Mouse (Mus musculus) olfactory bulb, adult 2 months (tissue): ENCODE measurements around the gene Plpp1. TPM values are rescaled to one million over a fixed set of nuclear protein-coding genes. Genes with fewer than 3 reads are reported as not detected.
A peak's percentile ranks its signal among the peaks of the same experiment; 100 is the strongest.

Source experiments
- H3K27ac ChIP-seq: fragments of 200-500 bp; 2 replicates; pipeline ENCODE4 v1.5.1; 2012; ENCODE audit warnings: low read depth, low read length; ENCODE audit not compliant: insufficient read depth
- H3K4me1 ChIP-seq: fragments of 200-500 bp; 2 replicates; pipeline ENCODE4 v1.6.1; 2012; ENCODE audit warnings: low read length; ENCODE audit not compliant: control insufficient read depth, insufficient read depth
- H3K4me3 ChIP-seq: fragments of 200-500 bp; 2 replicates; pipeline ENCODE4 v1.5.1; 2012; ENCODE audit warnings: mild to moderate bottlenecking, low read depth, low read length, moderate library complexity; ENCODE audit not compliant: insufficient read depth
- CTCF ChIP-seq: fragments of 200-500 bp; IDR thresholded peaks from 2 replicates; pipeline ENCODE4 v1.5.1; 2012; ENCODE audit warnings: low read depth, mild to moderate bottlenecking, low read length, moderate library complexity; ENCODE audit not compliant: insufficient read depth
- POLR2A ChIP-seq: fragments of 200-500 bp; IDR thresholded peaks from 2 replicates; pipeline ENCODE4 v1.6.1; 2012; ENCODE audit warnings: mild to moderate bottlenecking, low read depth, low read length, moderate library complexity; ENCODE audit not compliant: insufficient read depth
- WGBS: fragments of 180-500 bp; shearing (Covaris S2); methylation state at CpG from one replicate; pipeline ENCODE4 v1.1.7; 2018; 5-methylcytosine and 5-hydroxymethylcytosine counted together
- polyA plus RNA-seq: library from polyadenylated mRNA; stranded (reverse); fragments of >200 nt; gene quantifications from 2 replicates; pipeline ENCODE4 v1.2.4, GENCODE M21; 2012; ENCODE audit warnings: low replicate concordance; ENCODE audit not compliant: missing spikeins, insufficient read depth, insufficient read length

The Plpp1 gene
- polyA plus RNA-seq, 1 experiment: not detected

DNA sequence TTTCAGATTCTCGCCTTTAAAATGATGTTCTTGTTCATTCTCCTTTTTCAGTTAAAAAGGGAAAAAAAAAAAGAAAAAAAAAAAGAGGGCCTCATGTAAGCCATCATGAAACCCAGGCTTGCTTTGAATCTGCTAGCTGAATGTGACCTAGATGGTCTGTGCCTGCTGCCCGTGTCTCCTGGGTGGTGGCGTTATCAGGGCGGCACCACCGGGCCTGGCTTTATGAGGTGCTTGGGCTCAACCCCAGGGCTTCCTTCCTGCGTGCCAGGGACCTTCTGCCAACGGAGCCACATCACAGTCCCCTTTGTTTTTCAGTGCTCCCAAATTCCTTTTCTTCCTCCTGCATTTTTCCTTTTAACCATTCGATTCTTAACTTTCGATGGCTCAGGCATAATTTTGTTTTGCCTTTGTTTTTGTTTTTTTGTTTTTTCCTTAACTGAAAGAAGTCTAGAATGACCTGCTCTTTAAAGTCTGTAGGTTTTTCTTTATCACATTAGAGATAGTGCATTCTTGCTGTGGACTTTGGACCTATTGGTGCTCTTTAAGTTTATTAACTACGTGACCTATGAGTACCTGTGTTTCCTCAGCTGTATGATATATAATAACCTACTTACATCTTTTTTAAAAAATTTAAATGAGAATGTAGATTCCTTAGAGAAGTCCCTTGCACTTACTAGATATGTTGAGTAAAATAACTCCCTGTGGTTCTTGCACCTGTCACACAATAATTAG lies 7.5 kb downstream of the Plpp1 start:
- Histone ChIP-seq H3K4me1 (peaks cover 8% of the 10 kb centered on the region), H3K27ac (no peak overlapping the region), H3K4me3 (no peak overlapping the region)
- WGBS: 72% methylated on average over 10 of the region's 10 CpGs
- TF ChIP-seq CTCF (no peak), POLR2A (no peak)

DNA sequence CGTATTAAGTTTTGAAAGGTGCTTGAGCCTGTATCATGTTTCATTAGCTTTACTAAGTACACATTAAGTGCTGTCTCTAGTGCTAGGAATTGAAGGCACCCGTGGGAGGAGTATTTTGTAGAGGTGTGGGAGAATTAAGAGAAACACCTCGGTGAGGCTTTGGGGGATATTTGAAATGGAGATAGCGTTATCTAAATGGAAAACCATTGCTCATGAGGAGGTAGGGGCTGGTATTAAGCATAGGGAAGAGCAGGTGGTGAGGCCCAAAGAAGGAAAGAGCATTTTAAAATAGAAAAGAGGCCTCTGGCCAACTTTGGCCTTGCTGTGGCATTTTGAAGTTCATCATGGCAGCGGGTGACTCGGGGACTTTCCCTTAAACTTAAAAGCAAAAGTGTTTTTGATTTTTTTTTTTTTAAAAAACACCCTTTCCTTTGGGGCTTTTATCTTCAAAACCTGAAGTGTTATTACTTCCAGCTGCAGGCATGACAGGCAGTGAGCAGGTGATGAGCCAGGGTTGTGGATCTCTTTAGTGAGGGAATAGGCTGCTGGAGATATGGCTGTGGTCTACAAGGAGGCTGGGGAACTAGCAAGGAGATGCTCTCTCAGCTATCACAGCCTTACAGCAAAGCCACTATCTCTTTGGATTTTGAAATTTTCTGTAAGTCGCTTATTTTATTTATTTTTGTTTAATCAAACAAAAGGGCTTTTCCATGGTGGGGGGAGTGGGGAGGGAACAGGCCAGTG lies 9.1 kb downstream of the Plpp1 start:
- TF ChIP-seq POLR2A: no peak
- no peak for TF ChIP-seq CTCF
- Histone ChIP-seq H3K4me3 (no peak overlapping the region), H3K27ac (no peak overlapping the region), H3K4me1 (peaks cover 7% of the 10 kb centered on the region)
- 80% methylated on average over 7 of the region's 7 CpGs for WGBS

DNA sequence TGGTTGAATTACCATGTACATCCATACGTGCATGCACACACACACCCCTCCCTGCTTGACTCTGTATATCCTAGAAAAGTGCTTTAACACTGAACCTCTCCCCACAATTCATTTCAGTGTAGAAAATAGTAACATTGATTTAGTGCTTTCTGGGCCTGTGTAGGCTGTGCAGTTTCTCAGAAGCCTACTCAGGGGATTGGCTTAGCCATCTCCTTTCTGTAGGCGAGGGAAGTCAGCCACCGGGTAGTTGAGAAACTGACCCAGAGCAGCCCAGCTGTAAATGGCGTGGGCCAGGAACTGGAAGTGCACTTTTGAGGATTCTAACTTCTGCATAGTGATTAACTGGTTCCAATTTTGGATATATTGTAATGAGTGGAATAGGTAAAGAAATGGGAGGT lies 9.7 kb downstream of the Plpp1 start:
- no peak for TF ChIP-seq CTCF
- TF ChIP-seq POLR2A: no peak
- peaks cover 7% of the 10 kb centered on the region for H3K4me1 ChIP-seq
- H3K27ac ChIP-seq: no peak overlapping the region; the same call in 1 of the 2 replicates
- WGBS: 58% methylated on average over 4 of the region's 4 CpGs
- no peak overlapping the region for H3K4me3 ChIP-seq

DNA sequence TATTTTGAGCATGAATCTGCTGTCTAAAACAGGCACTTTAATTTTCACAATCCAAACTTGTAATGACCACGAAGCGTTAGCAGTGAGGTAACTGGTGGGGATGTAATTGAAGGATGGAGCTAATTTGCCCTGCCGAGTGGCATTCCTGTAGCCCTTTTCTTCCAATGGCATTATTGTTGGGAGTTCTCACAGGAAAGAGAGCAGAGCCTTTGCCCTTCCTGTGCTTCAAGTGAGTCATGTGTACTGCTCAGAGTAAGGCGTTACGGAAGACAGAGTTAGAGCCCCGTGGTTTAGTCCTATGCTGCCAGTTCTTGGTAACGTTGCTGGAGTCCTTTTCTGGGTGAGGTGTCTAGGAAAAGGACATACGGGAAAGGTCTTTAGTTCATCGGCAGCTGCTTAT lies 10.2 kb downstream of the Plpp1 start:
- no peak overlapping the region for H3K4me3 ChIP-seq
- TF ChIP-seq CTCF (no peak), POLR2A (no peak)
- WGBS: 27% methylated on average over 9 of the region's 9 CpGs
- H3K4me1 ChIP-seq: peaks cover 7% of the 10 kb centered on the region
- peak overlapping the region; percentile 25; the same call in 1 of the 2 replicates for H3K27ac ChIP-seq

DNA sequence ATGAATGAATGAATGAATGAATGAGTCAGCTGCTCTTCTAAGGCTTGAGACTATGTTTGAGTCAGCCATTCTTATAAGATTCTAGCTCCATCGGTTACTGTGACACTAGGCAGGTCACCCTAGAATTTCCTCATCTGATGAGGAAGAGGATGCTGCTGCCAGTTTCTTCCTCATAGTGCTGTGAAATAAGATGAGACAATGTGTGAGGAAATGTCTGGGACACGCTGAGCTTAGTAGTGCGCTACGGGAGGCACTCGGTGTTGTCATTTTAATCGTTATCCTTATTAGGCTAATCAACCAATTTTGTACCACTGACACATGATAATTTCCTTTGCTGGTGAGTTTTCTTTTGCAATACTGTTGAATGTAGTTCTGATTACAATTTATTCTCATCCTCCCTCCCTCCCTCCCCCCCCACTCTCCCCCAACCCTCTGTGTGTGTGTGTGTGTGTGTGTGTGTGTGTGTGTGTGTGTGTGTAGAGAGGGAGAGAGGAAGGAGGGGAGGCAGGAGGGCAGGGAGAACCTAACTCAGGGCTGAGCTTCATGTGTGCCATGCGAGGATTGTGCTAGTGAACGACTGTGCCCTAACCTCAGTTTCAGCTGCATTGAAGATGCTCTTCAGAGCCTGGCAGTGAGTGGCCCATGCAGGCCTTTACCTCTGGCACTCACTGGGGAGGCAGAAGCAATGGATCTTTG lies 11.3 kb downstream of the Plpp1 start:
- 44% methylated on average over 8 of the region's 8 CpGs for WGBS
- Histone ChIP-seq H3K4me1 (peaks cover 7% of the 10 kb centered on the region), H3K27ac (no peak overlapping the region), H3K4me3 (no peak overlapping the region)
- TF ChIP-seq POLR2A (no peak), CTCF (no peak)

DNA sequence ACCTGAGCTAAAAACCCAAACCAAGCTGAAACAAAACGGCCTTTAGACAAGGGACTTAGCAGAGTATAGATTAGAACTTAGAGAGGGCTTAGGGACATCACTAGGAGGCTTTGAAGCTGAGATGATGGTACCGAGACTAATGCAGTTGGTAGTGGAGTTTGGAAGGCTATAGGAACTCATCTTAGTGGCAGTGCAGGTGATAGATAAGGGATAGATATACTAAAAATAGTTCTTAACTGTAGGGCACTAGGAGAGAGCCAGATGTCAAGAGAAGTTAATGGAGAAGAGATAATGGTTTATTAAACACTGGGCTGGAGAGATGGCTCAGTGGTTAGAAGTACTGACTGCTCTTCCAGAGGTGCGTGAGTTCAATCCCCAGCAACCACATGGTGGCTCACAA lies 15.4 kb downstream of the Plpp1 start:
- 96% methylated on average over 3 of the region's 3 CpGs for WGBS

DNA sequence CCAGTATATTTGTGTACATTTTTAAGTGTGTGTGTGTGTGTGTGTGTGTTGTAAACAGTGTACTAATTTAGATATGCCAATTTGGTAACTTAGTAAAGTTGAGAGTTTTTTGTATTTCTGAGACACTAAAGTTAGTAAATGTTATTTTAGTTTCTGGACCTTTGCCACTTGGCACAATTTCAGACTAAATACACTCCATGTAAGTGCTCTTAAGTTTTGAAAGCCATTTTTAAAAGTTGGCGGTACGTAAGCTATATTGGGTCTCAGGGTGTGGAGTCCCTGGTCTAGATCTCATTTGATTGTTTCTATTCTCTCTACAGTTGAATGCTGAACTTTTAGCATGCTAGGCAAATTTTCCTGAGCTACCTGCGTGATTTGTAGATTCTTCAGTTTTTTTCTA lies 17.5 kb downstream of the Plpp1 start:
- Histone ChIP-seq H3K4me1 (no peaks in the 10 kb centered on the region), H3K4me3 (no peak overlapping the region), H3K27ac (no peak overlapping the region)
- 89% methylated on average over 3 of the region's 3 CpGs for WGBS
- TF ChIP-seq CTCF (no peak), POLR2A (no peak)

More for the DNA sequence above, 15.4 kb downstream of the Plpp1 start:
- no peak overlapping the region for H3K27ac ChIP-seq
- TF ChIP-seq CTCF (no peak), POLR2A (no peak)
- H3K4me1 ChIP-seq: peaks cover 5% of the 10 kb centered on the region; the same call in 1 of the 2 replicates
- H3K4me3 ChIP-seq: no peak overlapping the region

DNA sequence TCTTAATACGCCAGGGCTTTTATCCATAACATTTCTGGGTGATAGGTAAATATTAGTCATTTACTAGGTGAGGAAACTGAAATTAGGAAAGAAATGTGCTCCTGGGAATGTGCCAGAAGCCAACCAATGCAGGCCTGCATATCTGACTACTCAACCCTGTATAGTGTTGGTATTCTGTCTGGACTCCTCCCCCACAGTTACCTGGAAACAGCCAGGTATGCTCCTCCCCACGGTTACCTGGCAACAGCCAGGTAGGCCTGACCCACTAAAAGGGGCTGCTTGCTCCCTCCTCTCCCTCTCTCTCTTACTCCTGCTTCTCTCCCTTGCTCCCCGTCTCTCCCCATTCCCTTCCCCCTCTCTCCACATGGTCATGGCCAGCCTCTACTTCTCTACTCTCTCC lies 21.8 kb downstream of the Plpp1 start:
- no peak for TF ChIP-seq CTCF
- no peak overlapping the region for H3K27ac ChIP-seq
- no peak overlapping the region for H3K4me3 ChIP-seq
- H3K4me1 ChIP-seq: no peaks in the 10 kb centered on the region
- 80% methylated on average over 3 of the region's 3 CpGs for WGBS

DNA sequence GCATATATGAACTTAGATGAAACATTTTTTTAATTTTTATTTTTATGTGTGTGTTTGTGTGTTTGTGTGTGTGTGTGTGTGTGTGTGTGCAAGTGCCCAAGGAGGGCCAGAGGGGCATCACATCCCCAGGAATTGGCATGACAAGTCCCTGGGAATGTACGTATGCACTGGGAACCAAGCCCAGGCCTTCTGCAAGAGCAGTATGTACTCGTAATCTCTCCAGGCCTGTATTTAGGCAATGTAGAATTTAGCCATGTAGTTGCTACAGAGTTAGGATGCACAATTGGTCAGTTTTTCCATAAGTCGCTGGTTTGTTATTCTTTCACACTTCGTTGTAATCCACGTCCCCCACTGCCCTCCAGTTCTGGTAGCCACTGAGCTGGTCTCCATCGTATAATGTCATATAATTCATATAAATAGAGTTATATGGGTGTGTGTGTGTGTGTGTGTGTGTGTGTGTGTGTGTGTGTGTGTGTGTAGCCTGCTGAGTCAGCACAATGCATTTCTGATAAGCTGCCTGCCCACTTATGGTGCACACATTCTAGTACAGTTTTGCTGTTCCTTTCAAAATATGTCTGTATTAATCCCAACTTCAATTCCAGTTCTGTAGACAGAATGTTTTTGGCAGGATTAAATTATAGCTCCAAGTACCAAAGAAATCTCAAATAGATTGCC lies 22.8 kb downstream of the Plpp1 start:
- WGBS: 92% methylated on average over 6 of the region's 6 CpGs
- H3K27ac ChIP-seq: no peak overlapping the region
- H3K4me3 ChIP-seq: no peak overlapping the region
- TF ChIP-seq CTCF (no peak), POLR2A (no peak)
- no peaks in the 10 kb centered on the region for H3K4me1 ChIP-seq
